Mouse (Mus musculus): ENCODE results near the gene Tbc1d1. TPM values are rescaled to one million over a fixed set of nuclear protein-coding genes. Genes with fewer than 3 reads are reported as not detected.

Tbc1d1 gene
- total RNA-seq, 2 experiments from 2014 or later, result 37.3 to 54.6 TPM

DNA sequence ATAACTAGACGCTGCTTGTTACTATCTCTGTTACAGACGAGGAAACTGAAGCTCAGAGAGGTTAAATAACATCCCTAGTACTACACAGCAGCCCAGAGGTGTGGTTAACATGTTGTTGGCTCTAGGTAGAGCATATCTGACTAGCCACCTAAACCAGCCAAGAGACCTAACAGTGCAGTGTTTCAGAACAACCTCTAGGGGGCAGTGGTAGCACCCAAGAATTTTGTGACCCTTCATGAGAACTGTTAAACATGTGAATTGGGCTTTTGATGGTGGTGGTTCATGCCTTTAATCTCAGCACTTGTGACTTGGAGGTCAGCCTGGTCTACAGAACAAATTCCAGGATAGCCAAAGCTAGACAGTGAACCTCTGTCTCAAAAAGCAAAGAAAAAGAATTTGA is 46.2 kb downstream of the Tbc1d1 start:
- peak; percentile 65 for ATAC-seq (ENCODE audit: poor library complexity, severe bottlenecking)

DNA sequence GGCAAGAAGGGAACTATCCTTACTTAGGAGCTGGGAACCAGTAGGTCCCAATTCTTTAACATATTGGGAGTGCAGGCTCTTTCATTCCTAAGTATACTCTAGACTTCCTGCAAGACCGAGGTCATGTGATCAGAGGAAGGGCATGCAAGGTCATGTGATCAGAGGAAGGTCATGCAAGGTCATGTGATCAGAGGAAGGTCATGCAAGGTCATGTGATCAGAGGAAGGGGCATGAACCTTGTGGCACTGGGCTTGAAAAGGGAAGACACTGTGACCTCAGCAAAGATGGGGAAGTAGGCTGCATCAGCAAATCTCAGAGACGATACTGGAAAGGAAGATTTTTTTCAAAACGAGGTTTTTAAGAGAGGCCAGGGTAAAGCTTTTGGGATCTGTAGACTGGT is 49.5 kb downstream of the Tbc1d1 start:
- ATAC-seq (ENCODE audit: poor library complexity, severe bottlenecking), result peak; percentile 88

DNA sequence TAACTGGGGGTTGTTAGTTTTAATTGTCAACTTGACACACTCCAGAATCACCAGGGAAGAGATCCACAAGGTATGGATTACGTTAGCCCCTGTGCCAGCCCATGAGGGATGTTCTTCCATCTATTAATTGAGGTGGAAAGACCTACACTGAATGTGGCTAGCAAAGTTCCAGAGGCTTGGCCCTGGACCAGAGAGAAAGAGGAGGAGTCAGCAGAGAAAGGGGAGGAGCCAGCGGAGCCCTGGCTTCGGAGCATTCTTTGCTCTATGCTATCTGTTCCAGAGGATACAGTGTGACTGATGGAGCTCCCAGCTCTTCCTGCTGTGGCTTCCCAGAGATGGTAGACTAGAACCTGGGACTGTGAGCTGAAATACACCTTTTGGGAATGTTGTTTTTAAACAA is 50.3 kb downstream of the Tbc1d1 start:
- ATAC-seq (ENCODE audit: poor library complexity, severe bottlenecking), result no peak

DNA sequence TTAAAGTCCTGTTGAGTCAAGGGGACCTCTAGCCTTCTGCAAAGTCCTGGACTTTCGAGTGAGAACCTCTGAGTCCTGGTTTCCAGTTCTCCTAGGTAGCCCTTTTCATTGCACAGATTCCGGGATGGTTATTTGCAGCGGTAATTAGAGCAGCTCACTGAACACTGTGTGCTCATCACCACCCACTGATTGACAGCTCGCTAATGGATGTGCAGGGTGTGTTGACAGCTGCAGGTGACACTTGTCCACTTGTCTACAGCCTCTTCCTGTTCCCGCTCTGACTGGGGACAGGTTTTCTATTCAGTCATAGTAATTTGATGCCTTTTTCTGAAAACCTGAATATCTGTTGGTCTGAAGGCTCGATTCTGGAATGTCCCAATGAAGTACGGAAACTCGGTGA is 50.8 kb downstream of the Tbc1d1 start:
- ATAC-seq (ENCODE audit: poor library complexity, severe bottlenecking), result no peak

DNA sequence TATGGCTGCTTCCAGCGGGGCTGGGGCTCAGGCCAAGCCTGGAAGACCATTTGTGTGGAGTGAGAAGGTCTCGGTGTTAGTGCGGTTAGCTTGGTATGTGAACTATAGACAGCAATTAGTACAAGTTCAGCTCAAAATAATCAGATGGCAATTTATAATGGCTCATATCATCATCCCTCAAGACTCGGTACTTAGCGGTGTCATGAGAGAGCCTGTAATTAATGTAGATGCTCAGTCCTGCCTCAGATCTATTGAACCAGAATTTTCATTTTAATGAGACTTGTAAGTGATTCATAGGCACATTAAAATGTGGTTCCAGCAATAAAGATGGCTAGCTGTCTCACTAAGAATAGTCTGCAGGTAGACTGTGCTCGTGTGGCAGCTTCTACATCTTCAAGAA is 51.7 kb downstream of the Tbc1d1 start:
- no peak for ATAC-seq (ENCODE audit: poor library complexity, severe bottlenecking)

DNA sequence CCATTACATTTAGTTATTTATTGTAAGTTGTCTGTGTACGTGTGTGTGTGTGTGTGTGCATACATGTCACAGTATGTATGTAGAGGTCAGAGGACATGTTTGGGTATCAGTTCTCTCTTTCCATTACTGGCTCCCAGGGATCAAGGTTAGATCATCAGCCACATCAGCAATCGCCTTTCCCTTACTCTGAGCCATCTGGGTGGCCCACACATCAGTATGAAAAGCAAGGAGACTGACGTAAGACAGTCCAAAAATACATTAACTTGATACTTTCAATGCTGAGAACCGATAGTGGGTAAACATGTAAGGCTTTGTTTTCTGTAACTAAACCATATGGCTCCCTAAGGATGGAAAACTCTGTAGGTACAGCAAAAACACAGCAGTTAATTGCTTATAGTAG is 54.7 kb downstream of the Tbc1d1 start:
- ATAC-seq (ENCODE audit: poor library complexity, severe bottlenecking), result no peak

DNA sequence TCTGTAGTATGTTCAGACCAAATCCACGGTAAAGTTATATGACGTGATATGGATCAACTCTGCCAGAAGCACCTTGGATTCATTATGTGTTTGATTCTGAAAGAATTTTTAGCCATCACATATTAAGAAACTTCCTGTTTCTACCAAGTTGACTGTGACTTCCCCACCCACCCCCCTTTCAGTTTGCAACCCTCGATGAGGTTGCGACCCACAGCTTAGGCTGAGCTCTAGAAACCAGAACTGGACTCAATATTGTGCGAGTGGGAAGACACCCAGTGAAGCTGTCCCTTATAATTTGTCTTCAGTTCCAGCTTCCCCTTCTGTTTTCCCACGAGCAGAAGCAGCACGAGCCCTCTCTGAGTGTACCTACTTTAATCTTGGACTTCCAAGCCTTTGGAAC is 55.2 kb downstream of the Tbc1d1 start:
- ATAC-seq (ENCODE audit: poor library complexity, severe bottlenecking), result peak; percentile 76

DNA sequence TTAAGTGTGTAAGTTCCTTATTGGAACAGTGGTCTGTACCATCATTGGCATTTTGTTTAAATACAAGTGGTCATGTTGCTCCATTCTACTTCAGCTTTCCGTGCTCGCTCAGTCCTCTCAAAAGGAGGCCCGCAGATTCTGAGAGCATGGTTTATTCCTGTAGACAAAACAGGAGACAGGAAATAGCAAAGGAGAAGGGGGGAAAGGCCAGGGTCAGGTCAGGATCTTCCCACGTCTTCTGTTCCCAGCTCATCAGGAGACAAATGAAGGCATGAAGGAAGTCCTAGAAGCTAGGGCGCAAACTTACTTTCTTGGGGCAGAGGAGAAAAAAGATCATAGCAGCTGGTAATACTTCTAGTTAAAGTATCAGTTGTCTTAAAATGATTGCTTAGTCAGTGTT is 56.1 kb downstream of the Tbc1d1 start:
- peak; percentile 33 for ATAC-seq (ENCODE audit: poor library complexity, severe bottlenecking)

DNA sequence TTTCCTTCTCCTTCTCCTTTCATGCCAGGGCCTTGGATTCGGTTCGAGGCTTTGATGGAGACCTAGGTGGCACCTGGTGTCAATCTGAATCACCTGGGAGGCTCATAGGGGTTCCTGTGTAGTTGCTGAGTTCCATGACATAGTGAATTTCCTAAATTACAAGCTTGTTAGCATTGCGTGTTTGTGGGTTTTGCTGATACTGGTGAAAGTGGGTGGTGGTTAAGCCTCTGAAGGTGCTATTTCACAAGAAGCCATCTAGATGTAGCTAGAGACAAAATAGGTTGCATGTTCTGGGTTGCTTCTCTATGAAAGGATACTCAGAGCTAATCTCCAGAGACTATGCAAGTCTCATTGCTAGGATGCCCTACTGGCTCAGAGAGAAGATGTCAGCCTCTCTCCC is 56.5 kb downstream of the Tbc1d1 start:
- ATAC-seq (ENCODE audit: poor library complexity, severe bottlenecking), result peak; percentile 70

DNA sequence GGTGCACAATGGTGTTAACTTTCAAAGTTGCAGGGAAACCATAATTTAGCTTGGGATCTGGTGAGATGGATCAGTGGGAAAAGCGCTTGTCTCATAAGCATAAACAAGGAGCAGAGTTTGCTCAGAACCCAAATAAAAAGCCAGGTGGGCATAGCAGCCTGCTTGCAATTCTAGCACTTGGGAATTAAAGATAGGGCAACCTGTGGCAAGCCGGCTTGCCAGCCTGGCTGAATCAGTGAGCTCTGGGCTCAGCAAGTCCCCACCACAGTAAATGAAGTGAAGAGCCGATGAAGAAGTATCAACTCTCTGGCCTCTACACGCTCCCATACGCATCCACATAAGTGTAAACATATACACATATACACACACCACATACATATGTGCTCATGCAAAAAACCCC is 59.7 kb downstream of the Tbc1d1 start:
- ATAC-seq (ENCODE audit: poor library complexity, severe bottlenecking), result no peak

DNA sequence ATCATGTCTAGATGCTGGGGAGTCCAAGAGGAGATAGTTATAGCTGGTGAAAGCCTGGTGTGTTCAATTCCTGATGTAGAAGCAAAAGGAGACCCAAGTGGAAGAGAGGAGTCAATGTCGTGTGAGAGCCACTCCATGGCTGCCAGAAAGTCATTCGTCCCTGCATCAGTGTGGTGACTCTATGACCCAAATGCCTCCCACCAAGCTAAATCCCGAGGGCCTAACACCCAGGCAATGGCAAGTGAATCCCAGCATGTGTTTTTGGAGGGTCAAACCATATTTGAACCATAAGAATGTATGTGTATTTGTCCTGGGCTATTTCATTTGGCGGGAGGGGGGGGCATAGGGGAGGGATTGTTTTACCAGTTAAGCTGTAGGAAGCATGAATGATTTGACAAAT is 60.2 kb downstream of the Tbc1d1 start:
- ATAC-seq (ENCODE audit: poor library complexity, severe bottlenecking), result no peak

DNA sequence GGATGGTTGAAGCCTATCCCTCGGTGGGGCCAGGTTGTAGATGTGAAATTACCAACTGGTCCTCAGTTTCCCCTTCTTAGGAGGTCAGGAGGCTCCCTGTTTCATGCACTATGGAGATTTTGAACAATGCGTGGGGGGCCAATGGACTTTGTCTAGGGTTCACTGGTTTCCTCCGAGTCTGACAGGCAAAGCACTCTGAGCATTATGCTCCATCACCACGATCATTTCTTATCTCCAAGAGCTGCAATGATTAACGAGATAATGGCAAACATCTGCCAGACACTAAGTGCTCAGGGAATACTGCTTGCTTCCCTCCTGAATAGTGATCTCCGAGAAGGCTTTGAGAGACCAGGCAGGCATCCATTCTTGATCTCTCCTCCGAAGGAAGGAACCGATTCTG is 61.2 kb downstream of the Tbc1d1 start:
- ATAC-seq (ENCODE audit: poor library complexity, severe bottlenecking), result no peak

DNA sequence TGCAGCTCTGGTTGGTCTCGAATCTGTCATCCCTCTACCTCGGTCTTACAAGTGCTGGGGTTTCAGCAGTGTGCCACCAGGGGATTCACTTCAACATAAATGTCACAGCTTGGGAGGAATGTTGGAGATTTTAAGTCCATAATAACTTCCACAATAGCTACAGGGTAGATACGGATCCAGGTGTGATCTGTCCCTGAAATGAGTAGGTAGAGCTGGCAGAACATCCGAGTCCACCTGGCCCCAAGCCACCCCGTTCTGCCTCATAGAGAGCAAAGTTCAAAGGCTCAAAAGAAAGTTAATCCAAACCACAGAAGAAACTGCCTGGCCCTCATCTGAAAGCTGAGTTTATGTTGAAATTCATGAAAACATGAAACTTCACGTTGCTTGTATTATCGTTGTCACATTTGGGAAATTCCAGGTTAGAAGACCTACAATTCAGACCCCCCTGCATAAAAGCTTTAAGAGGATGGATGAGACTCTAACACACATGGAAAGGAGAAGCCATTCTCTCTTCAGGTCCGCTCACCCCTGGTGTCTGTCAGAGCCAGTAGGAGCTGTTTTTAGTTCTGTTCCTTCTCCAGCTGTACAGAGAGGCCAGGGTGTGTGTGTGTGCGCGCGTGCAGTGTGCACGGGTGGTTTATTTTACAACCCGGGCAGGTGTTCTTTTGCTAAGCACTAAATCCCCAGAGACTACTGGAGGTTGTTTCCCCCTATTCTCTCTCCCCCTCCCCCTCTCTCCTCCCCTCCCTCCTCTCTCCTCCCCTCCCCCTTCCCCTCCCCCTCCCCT is 61.9 kb downstream of the Tbc1d1 start:
- no peak for ATAC-seq (ENCODE audit: poor library complexity, severe bottlenecking)

DNA sequence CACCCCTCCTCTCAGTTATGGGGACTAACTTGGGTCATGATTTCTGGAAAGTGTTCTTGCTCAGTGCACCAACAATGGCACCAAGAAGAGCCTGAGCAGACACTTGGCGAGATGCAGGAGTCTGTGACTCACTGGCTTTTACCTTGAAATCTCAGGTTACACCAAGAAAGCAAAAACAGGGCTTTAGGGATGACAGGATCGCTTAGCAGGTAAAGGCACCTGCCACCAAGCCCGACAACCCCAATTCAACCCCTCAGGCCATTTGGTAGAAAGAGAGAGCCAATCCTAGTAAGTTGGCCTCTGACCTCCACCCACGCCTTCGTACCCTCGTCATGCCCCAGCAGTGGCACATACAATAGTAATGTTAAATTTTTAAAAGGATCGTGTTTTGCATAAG is 62.5 kb downstream of the Tbc1d1 start:
- ATAC-seq (ENCODE audit: poor library complexity, severe bottlenecking), result no peak

DNA sequence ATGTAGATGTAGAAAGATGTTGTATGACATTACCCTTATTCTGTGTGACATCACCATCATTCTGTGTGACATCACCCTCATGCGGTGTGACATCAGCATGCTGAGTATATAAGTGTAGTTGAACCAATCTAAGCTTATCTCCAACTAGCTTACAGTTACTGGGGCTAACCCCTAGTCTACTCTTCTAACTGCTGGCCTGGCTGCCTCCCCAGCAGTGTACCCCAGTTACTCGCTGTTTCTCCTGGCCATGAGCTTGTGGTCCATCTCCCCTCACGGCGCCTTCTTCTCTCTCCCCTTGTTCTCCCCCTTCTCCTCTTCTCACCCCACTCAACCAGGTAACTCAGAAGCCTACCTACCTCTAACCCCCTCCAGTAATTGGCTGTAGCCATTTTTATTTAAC is 64.7 kb downstream of the Tbc1d1 start:
- ATAC-seq (ENCODE audit: poor library complexity, severe bottlenecking), result no peak

DNA sequence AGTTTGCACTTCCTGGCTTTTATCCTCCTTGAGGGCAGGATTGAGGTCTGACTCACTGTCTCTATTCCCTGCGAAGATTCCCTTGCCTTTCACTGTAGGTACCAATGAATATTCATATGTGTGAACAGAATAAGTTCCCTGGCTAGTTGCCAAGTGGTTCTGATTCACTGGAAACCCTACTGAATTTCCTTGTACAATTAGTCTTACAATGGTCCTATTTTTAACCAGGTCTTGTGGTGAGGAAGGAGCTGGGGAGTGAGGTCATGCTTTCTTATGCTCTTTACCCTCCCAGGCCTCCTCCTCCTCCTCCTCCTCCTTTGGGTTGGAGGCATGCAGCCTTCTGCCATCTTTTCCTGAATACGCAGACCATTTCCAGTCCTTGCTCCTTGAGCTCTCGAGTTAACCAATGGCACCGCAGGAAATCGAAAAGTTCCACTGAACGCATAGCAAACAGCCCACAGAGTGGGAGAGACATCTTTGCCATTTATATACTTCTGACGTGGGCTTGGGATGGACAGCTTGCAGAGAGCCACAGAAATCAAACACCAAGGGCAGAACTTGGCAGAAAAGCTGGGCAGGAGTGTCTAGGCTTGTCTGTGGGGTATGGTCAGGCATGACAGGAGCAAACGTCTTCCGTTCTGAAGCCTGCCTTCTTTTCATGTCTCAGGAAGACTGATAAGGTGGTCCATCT is 68.8 kb downstream of the Tbc1d1 start:
- ATAC-seq (ENCODE audit: poor library complexity, severe bottlenecking), result no peak

DNA sequence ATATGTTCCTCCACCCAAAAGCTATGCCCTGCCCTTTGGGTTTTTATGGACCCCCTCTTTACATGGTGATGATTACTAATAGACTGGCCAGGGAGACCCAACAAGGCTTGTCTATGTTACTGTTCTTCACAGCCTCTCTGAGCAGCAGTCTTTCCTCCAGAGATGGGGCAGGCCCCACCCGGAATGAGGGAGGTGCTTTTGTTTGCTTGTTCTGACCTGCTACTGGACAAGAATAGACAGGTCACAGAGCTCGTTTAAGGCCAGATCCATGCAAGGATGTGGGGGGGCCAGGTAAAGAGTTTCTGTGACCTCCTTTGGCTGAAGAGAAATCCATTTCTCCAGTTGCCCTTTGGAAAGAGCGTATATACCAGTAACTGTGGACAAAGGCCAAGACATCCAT is 72.1 kb downstream of the Tbc1d1 start:
- no peak for ATAC-seq (ENCODE audit: poor library complexity, severe bottlenecking)

DNA sequence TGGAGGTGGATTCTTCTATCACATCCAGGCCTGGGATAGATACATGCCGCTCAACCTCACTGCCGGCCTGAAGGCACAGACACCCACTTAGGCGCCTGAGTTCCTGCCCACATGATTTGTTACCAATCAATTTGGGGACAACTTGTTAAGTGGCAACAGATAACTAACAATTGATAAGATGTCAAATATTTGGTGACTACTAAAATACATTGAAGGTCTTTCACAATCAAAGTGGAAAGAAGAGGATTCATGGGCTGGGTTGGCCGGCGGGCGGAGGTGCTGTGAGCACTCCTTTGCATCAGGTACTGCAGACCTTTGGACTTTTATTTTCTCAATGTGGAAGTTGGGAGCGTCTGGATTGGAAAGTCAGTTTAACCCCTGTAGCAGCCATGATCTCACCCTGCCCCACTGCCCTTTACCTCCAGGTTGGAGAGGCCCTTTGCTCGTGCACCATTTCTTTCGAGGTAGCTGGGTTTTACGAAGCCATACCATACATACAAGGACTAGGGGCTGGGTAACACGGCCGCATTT is 73.3 kb downstream of the Tbc1d1 start:
- no peak for ATAC-seq (ENCODE audit: poor library complexity, severe bottlenecking)

DNA sequence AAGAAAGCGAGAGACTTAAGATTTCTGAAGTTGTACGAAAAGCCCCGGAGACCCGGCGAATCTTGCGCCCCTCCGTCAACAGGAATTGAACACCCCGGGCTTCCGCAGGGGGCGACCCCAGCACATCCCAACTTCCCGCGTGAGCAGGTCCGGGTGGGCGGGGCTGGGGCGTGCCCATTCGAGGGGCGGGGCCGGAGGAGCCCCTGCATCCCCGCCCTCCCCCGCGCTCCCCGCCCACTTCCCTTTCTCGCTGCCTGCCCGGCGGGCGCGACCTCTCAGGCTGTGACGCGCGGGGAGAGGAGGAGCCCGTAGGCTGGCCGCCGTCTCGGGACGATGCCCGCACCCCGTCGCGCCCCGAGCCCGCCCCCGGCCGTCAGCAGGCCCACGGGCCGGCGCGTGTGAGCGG is 74.0 kb downstream of the Tbc1d1 start:
- ATAC-seq (ENCODE audit: poor library complexity, severe bottlenecking), result peak; percentile 98

DNA sequence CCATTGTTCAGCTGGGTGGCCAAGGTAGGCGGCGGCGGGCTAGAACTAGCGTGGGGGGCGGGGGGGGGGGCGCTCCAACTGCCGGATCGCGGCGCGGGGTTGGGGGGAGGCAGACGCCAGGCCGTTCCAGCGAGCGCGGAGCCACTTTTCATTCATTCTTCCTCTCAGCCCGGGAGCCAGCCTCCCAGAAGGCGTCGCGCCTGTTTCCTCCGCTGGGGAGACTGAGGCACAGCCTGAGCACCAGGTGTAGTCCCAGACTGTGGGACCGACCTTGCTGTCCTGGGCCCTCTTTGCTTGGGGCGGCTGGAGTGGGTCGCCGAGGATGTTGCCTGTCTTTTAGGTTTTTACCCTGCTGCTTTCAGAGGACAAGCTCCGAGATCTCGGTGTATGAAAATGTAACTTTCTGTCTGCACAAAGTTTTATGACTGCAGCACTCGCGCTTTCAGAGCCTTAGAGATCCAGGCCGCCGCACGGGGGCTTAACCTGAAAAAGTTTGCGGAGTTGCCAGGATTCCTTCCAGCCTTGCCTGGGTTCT is 74.5 kb downstream of the Tbc1d1 start:
- ATAC-seq (ENCODE audit: poor library complexity, severe bottlenecking), result peak; percentile 10

DNA sequence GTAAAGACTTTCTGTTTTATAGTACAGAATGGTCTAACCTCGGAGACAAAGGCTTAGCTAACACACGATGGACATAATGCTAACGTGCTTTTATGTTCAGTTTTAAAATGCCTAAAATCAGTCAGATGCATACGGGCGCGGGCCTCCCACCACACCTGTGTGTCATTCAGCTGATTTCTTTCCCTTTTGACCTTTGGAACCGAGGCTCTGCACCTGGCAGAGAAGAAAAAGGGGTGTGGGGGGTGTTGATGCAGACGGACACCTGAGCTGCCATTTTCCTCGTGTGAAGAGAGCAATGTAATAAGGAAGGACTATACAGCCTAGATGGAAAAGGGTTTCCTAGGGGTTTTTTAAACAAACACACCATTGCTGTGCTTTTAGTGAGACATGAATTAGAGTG is 76.8 kb downstream of the Tbc1d1 start:
- no peak for ATAC-seq (ENCODE audit: poor library complexity, severe bottlenecking)

Data from megakaryocyte, adult 5-6 weeks (primary cell).